Mouse (Mus musculus): ENCODE results near the gene Phf13.

- no peak for TF ChIP-seq GATA1 (IDR thresholded peaks at IDR 0.05; ENCODE audit: low read length)
- no peak for TF ChIP-seq TAL1 (IDR thresholded peaks at IDR 0.05; ENCODE audit: low read length)
Observed at GRCm38 (mm10) chr4:152020024-152020423, 24.0 kb upstream of the Phf13 start.

All from erythroblast, embryonic 14.5 days (primary cell).